In the genomic region with DNA sequence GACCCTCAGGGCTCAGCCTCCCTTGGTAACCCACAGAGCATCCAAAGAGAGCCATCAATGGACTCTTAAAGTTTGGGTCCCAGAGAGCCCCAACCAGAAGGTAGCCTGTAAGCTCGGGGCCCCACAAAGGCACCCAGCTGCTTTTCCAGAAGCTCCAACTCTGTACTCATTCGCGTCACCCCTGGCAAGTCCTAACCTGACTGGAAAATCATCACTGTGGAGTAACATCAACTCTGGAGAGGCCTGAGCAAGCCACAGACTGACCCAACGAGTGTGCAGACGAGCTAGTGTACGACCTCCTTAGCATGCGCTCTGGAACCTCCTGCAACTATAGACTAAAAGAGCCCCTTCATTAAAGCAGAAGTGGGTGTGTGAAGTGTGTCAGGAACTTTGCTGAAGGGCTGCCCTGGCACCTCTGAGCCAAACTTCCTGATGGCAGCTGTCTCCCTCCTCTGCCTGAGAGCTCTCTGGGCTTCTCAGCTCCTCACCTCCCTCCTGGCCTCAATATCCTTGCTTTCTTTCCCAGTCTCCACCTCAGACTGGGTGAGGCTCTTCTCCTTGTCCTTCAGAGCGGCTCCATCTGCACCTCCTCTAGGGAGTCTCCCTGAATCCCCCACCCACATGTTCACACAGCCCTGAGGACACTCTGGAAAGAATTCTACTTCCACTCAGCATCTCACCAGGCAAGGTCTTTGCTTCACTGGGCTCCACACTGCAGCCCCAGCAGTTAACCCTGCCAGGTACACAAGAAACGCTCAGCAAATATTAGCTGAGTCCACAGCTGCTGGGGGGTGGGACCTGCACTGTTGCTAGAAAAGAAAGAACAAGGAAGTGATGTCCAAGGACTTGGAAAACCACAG, we compare ENCODE assay signal across 10 mouse cellular contexts. TPM values are rescaled to one million over a fixed set of nuclear protein-coding genes. Genes with fewer than 3 reads are reported as not detected.
DNase-seq lines count a peak whose midpoint lies in the region; ATAC-seq and TF ChIP-seq lines count a peak whose summit lies in the region.
"Had no signal": no experiment of that assay in that cellular context is flagged by ENCODE, and none has a peak within 500 bp of the region (broad histone marks: within the 10 kb centered on the region; RNA-seq: fewer than 3 reads in every experiment).

No protein-coding gene starts in this region.

- no peak for TF ChIP-seq CTCF in stomach, postnatal 0 days (IDR thresholded peaks at IDR 0.05; ENCODE audit: low read depth)

- H3K36me3 ChIP-seq in lung, embryonic 15.5 days: no peaks in the 10 kb centered on the region
- H3K36me3 ChIP-seq in stomach, postnatal 0 days (ENCODE audit: control insufficient read depth, insufficient read depth, low read length): no peaks in the 10 kb centered on the region

- WGBS in lung, embryonic 15.5 days: 56% methylated on average over 9 of the region's 9 CpGs
- 60% methylated on average over 9 of the region's 9 CpGs for WGBS in stomach, postnatal 0 days

- no peak overlapping the region for H3K4me3 ChIP-seq in lung, embryonic 15.5 days
- no peak overlapping the region for H3K4me3 ChIP-seq in stomach, postnatal 0 days (ENCODE audit: low read depth, low read length)

- no peak overlapping the region for H3K9ac ChIP-seq in lung, embryonic 15.5 days
- H3K9ac ChIP-seq in stomach, postnatal 0 days (ENCODE audit: low read length): no peak overlapping the region

- peaks cover 82% of the 10 kb centered on the region for H3K4me1 ChIP-seq in lung, embryonic 15.5 days
- no peaks in the 10 kb centered on the region for H3K4me1 ChIP-seq in stomach, postnatal 0 days (replicated peaks; ENCODE audit: control insufficient read depth, insufficient read depth)

- peak overlapping the region; percentile 22; the same call in 1 of the 2 replicates for H3K4me2 ChIP-seq in lung, embryonic 15.5 days
- H3K4me2 ChIP-seq in stomach, postnatal 0 days (replicated peaks; ENCODE audit: low read depth): no peak overlapping the region

- peak overlapping the region; percentile 95 for H3K27ac ChIP-seq in lung, embryonic 15.5 days
- H3K27ac ChIP-seq in stomach, postnatal 0 days (replicated peaks): peak overlapping the region; percentile 74

- ATAC-seq in frontal cortex, adult (ENCODE audit: low TSS enrichment): peak; percentile 51; the same call in 1 of the 2 replicates
- peak; percentile 69 for ATAC-seq in lung, embryonic 15.5 days (ENCODE audit: borderline replicate concordance, extremely low read depth, low FRiP score, low TSS enrichment)
- peak; percentile 96 for ATAC-seq in stomach, postnatal 0 days (ENCODE audit: low FRiP score, low TSS enrichment)
- ATAC-seq: inflammation-experienced regulatory T-cells, adult 6 months had no signal

- no peak for TF ChIP-seq EP300 in stomach, postnatal 0 days (optimal IDR thresholded peaks at IDR 0.05)

- H3K27me3 ChIP-seq in lung, embryonic 15.5 days: no peaks in the 10 kb centered on the region
- H3K27me3 ChIP-seq in stomach, postnatal 0 days (ENCODE audit: control insufficient read depth, insufficient read depth, low read length): no peaks in the 10 kb centered on the region

- no peaks in the 10 kb centered on the region for H3K9me3 ChIP-seq in lung, embryonic 15.5 days
- H3K9me3 ChIP-seq in stomach, postnatal 0 days (ENCODE audit: control insufficient read depth, low read length): no peaks in the 10 kb centered on the region

- DNase-seq in frontal cortex, postnatal 10 days (ENCODE audit: low spot score in 2 of 2): no peak
- DNase-seq in urinary bladder, postnatal 14 days (ENCODE audit: low spot score): peak; percentile 63
- DNase-seq in urinary bladder, postnatal 4 days (ENCODE audit: low spot score in 2 of 2): no peak
- peak; percentile 88 for DNase-seq in stomach, postnatal 0 days (ENCODE audit: low spot score)
- DNase-seq in adipocyte (ENCODE audit: low spot score): no peak
- DNase-seq in left cerebral cortex, adult 18-20 months (ENCODE audit: low spot score in 2 of 2): no peak

RNA-seq across cellular contexts. Expression of a gene that starts 8.0 kb away (rescaled TPM):
- polyA plus RNA-seq in lung, embryonic 15.5 days (2015; fragmentation: Nextera tagmentation; extraction: Ambion mirVana): 19.6 and 21.2 TPM in 2 replicates
- 3.1 and 4.2 TPM in 2 replicates for polyA plus RNA-seq in stomach, postnatal 0 days (2015; fragmentation: Nextera tagmentation; extraction: Ambion mirVana)
- 10 to 100 TPM; 33.8 to 34.3 TPM for total RNA-seq in left cerebral cortex, adult 18-20 months (2021)
- total RNA-seq: megakaryocyte-erythroid progenitor cell, adult 5-6 weeks had no signal

Comparison
In these comparisons a context has a peak if more than half of its experiments do, and no peak if none do; other contexts are left out.
1. DNase-seq: peak in urinary bladder, postnatal 14 days (single experiment) and stomach, postnatal 0 days (single experiment); none in frontal cortex, postnatal 10 days (0 of 2), urinary bladder, postnatal 4 days (0 of 2), adipocyte (single experiment) and left cerebral cortex, adult 18-20 months (0 of 2).
2. Peak in every context shown above with its lines, with median percentiles within 50 percentile points of each other: ATAC-seq.